ENCODE assay signal across 8 mouse cellular contexts in the genomic region with DNA sequence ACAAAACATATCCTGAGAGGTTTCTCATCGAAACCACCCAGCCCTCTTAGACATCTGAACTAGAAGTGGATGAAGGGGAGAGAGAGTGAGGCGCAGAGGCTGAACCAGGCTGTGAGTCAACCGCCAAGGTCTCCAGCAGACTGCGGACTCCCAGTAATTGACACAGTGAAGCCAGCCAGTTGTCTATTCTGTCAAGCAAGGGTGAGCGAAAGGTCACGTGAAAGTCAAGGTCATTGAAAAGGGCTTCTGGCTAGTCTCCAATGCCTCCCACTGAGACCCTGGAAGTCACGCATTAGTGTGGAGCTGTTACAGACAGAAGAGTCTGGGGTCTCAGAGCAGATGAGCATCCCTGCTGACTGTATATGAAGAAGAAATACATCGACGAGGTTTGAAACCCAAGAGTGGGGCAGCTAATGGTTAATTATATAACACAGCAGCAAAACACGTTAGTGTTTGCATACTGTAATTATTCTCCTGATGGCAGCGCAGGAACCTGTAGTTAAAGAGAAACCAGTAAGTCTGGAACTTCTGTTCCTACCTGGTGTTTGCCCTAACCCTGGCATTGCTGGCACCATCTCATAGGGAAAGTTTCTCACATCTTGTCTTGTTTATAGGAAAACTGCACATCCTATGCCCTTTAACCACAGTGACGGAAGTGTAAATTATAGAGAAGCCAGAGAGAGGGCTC.
DNase-seq lines count a peak whose midpoint lies in the region; ATAC-seq lines count a peak whose summit lies in the region.

No protein-coding gene starts in this region.

- peaks cover 11% of the 10 kb centered on the region; the same call in 1 of the 2 replicates for H3K27me3 ChIP-seq in hindbrain, embryonic 10.5 days (ENCODE audit: insufficient read depth, poor library complexity, severe bottlenecking)
- H3K27me3 ChIP-seq in hindbrain, embryonic 16.5 days (replicated peaks; ENCODE audit: control insufficient read depth, insufficient read depth, low read length), result no peaks in the 10 kb centered on the region
- no peaks in the 10 kb centered on the region for H3K27me3 ChIP-seq in embryonic facial prominence, embryonic 15.5 days

- no peak for ATAC-seq in hindbrain, embryonic 16.5 days
- ATAC-seq in embryonic facial prominence, embryonic 15.5 days (ENCODE audit: insufficient number of reproducible peaks, low FRiP score, low TSS enrichment, low read depth), result no peak

- intact Hi-C loops in left cerebral cortex, postnatal 25 days (cut with DNase I), result loop anchor here (5.0 kb wide), 1 partner anchor 208 kb away; no protein-coding TSS in a partner anchor

- no peak overlapping the region for H3K9ac ChIP-seq in hindbrain, embryonic 16.5 days (ENCODE audit: low read depth, low read length)
- no peak overlapping the region for H3K9ac ChIP-seq in embryonic facial prominence, embryonic 15.5 days

- peak overlapping the region; percentile 81 for H3K27ac ChIP-seq in hindbrain, embryonic 10.5 days
- no peak overlapping the region for H3K27ac ChIP-seq in hindbrain, embryonic 16.5 days (ENCODE audit: low read depth, low read length)
- 0 out of 2 replicates have a peak overlapping the region, but pooled peaks have one; percentile 17 for H3K27ac ChIP-seq in embryonic facial prominence, embryonic 15.5 days (replicated peaks)

- peak overlapping the region; percentile 24; the same call in 1 of the 2 replicates for H3K4me3 ChIP-seq in hindbrain, embryonic 10.5 days
- H3K4me3 ChIP-seq in hindbrain, embryonic 16.5 days (ENCODE audit: low read length), result no peak overlapping the region
- H3K4me3 ChIP-seq in embryonic facial prominence, embryonic 15.5 days (replicated peaks), result no peak overlapping the region

- H3K9me3 ChIP-seq in hindbrain, embryonic 10.5 days, result no peaks in the 10 kb centered on the region
- no peaks in the 10 kb centered on the region for H3K9me3 ChIP-seq in hindbrain, embryonic 16.5 days (ENCODE audit: control insufficient read depth, low read length)
- no peaks in the 10 kb centered on the region for H3K9me3 ChIP-seq in embryonic facial prominence, embryonic 15.5 days (replicated peaks)

- DNase-seq in hindbrain, embryonic 10.5 days (ENCODE audit: low spot score), result peak; percentile 69
- peak; percentile 35 for DNase-seq in kidney, postnatal 10 days
- DNase-seq in retina, embryonic 14.5 days (ENCODE audit: low spot score), result peak; percentile 30
- DNase-seq in thymus, postnatal 10 days (ENCODE audit: low spot score in 2 of 2), result no peak
- DNase-seq in left cerebral cortex, postnatal 25 days (ENCODE audit: low spot score in 2 of 2), result no peak
- DNase-seq in lung, postnatal 4 days, result no peak

- H3K36me3 ChIP-seq in hindbrain, embryonic 10.5 days, result no peaks in the 10 kb centered on the region
- H3K36me3 ChIP-seq in hindbrain, embryonic 16.5 days (ENCODE audit: control insufficient read depth, insufficient read depth, low read length), result no peaks in the 10 kb centered on the region
- H3K36me3 ChIP-seq in embryonic facial prominence, embryonic 15.5 days, result no peaks in the 10 kb centered on the region

- 39% methylated on average over 12 of the region's 12 CpGs for WGBS in hindbrain, embryonic 10.5 days
- WGBS in hindbrain, embryonic 16.5 days, result 26% methylated on average over 12 of the region's 12 CpGs
- 54% methylated on average over 12 of the region's 12 CpGs for WGBS in embryonic facial prominence, embryonic 15.5 days

- peaks cover 48% of the 10 kb centered on the region for H3K4me1 ChIP-seq in hindbrain, embryonic 10.5 days (replicated peaks)
- peaks cover 13% of the 10 kb centered on the region for H3K4me1 ChIP-seq in hindbrain, embryonic 16.5 days (ENCODE audit: control insufficient read depth, insufficient read depth, low read depth, low read length)
- peaks cover 41% of the 10 kb centered on the region for H3K4me1 ChIP-seq in embryonic facial prominence, embryonic 15.5 days

- no peak overlapping the region for H3K4me2 ChIP-seq in hindbrain, embryonic 16.5 days (ENCODE audit: low read length)
- H3K4me2 ChIP-seq in embryonic facial prominence, embryonic 15.5 days (replicated peaks), result no peak overlapping the region

Comparison
In these comparisons a context has a peak if more than half of its experiments do, and no peak if none do; other contexts are left out.
1. DNase-seq: peak in hindbrain, embryonic 10.5 days (single experiment), kidney, postnatal 10 days (single experiment) and retina, embryonic 14.5 days (single experiment); none in thymus, postnatal 10 days (0 of 2), left cerebral cortex, postnatal 25 days (0 of 2) and lung, postnatal 4 days (0 of 2).